Mouse (Mus musculus): ENCODE data around the gene Evc2. TPM values are rescaled to one million over a fixed set of nuclear protein-coding genes. Genes with fewer than 3 reads are reported as not detected.

Evc2 gene
- polyA plus RNA-seq, 1 experiment from 2014 or later, result 6.6 TPM

DNA sequence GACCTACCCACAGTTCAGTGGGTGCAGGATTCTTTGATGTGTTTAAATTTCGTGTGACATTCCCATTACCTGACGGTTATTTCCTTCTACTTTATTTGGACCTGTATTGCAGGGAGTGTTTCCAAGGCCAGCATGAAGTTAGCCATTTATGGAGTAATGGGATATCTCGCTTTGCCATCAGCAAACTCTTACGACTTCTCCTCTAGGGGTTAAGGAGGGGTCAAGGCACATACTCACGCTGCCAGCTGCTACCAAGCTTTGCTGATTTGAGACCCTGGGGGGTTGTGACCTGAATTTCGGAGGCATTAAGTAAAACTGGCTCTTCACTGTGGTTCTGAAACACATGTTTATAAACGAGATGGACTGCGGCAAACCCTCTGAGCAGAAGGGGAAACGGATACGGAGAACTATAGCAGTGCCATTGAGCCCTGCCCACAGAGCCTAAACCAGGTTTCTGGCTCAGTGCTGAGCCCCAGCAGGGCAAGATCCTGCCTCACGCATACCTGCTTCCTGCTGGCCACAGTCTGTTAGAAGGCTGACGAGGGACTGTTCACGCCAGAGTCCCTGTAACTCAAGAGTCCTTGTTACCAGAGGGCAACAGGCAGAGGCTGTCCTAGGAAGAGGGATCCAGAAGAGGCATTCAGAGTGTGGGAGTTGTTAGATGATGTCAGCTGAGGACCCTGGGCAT, 51.7 kb downstream of the Evc2 start:
- WGBS, result 72% methylated on average over 13 of the region's 13 CpGs
- Histone ChIP-seq H3K4me2 (ENCODE audit: low read length) (no peak overlapping the region), H3K9ac (ENCODE audit: low read length) (no peak overlapping the region), H3K27me3 (ENCODE audit: control insufficient read depth, insufficient read depth, low read length) (no peaks in the 10 kb centered on the region), H3K9me3 (ENCODE audit: control insufficient read depth, low read length) (no peaks in the 10 kb centered on the region), H3K4me1 (ENCODE audit: control insufficient read depth in 2 of 2, insufficient read depth in 2 of 2, low read length in 2 of 2) (peaks cover 2 to 4% of the 10 kb centered on the region in 2 experiments; a peak in 3 of 4 replicates), H3K4me3 (ENCODE audit: control insufficient read depth in 1 of 2, insufficient read depth in 1 of 2, low read depth in 1 of 2, low read length in 2 of 2) (no peak overlapping the region), H3K27ac (replicated peaks in 1 of 2; ENCODE audit: control insufficient read depth in 1 of 2, insufficient read depth in 1 of 2, low read depth in 2 of 2, low read length in 2 of 2) (no peak overlapping the region), H3K36me3 (ENCODE audit: control insufficient read depth, insufficient read depth, low read length) (peaks cover 38% of the 10 kb centered on the region)
- ATAC-seq (ENCODE audit: insufficient number of reproducible peaks, insufficient read depth, low FRiP score, low read depth), result no peak

DNA sequence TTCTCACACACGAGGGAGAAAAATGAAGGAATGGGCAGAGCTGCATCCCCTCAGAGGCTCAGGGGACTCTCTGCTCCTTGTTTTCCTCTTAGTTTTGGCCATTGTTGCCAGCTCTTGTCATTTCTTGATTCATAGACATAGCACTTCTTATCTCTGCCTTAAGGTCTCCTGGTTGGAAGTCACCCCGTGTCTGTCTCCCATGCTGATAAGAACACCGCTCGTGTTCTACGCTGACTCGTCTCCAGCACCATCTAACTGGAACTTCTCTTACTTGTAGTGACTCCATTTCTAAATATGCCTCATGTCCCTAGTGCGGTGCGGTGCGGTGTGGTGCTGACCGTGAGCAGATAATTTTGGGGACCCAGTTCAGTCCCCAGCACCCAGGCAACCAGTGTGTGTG, 52.6 kb downstream of the Evc2 start:
- no peak overlapping the region for H3K4me3 ChIP-seq (ENCODE audit: control insufficient read depth in 1 of 2, insufficient read depth in 1 of 2, low read depth in 1 of 2, low read length in 2 of 2)
- H3K27me3 ChIP-seq (ENCODE audit: control insufficient read depth, insufficient read depth, low read length), result no peaks in the 10 kb centered on the region
- H3K27ac ChIP-seq (replicated peaks in 1 of 2; ENCODE audit: control insufficient read depth in 1 of 2, insufficient read depth in 1 of 2, low read depth in 2 of 2, low read length in 2 of 2), result no peak overlapping the region
- H3K4me2 ChIP-seq (ENCODE audit: low read length), result no peak overlapping the region
- WGBS, result 67% methylated on average over 10 of the region's 10 CpGs
- H3K36me3 ChIP-seq (ENCODE audit: control insufficient read depth, insufficient read depth, low read length), result peaks cover 45% of the 10 kb centered on the region
- no peaks in the 10 kb centered on the region for H3K9me3 ChIP-seq (ENCODE audit: control insufficient read depth, low read length)
- no peaks in the 10 kb centered on the region for H3K4me1 ChIP-seq (ENCODE audit: control insufficient read depth in 2 of 2, insufficient read depth in 2 of 2, low read length in 2 of 2)
- ATAC-seq (ENCODE audit: insufficient number of reproducible peaks, insufficient read depth, low FRiP score, low read depth), result no peak
- no peak overlapping the region for H3K9ac ChIP-seq (ENCODE audit: low read length)

DNA sequence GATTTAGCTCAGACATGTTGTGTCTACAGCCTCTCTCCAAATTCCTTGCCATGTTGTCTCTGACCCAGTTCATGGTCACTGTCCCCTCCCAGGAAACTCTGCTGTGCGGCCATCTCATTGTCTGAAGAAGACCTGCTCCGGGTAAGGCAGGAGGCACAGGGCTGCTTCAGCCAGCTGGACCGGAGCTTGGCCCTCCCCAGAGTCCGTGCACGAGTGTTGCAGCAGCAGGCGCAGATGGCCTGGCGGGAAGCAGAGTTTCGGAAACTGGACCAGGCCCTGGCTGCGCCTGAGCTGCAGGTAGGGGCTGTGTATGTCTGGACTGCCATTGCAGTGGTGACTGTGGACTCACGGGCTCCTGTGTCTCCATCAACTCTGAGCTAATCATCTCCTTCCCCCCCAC, 53.6 kb downstream of the Evc2 start:
- WGBS, result 80% methylated on average over 10 of the region's 10 CpGs
- H3K27ac ChIP-seq (replicated peaks in 1 of 2; ENCODE audit: control insufficient read depth in 1 of 2, insufficient read depth in 1 of 2, low read depth in 2 of 2, low read length in 2 of 2), result no peak overlapping the region

DNA sequence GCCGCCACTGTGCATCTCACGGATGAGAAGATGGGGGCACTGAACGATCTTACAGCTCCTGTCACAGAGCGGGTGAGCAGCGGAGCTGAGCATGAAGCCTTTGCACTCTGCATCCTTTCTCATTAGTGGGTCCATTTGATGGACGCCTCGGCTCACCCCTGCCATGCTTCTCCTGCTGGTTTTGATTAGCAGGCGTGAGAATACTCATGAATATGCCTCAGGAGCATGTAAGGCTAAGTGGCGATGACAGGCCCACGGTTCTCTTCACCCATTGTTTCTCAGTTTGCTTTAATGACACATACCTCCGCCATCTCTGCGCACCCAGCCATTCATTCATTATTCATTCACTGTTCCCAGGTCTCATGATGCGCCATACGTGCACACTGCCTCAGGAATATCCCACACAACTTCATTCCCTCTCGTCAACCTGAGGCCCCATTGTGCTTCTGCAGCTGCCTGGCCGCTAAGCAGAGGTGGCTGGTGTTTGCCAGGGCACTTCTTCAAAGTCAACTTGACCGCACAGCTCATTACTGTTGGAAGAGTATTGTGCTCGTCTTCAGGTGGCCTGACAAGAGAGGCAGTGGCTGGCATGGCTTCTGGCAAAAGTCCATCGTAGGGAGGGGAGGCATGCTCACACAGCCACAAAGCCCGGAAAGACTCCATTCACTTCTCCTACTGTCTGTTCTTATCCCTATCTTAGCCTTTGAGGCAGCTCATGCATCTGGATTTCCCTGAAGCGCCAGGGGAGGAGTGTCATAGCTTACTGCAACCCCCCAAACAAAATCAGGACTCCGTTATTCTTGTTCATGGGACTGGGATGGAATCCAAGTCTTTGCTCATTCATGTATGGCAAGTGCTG, 57.1 kb downstream of the Evc2 start:
- ATAC-seq (ENCODE audit: insufficient number of reproducible peaks, insufficient read depth, low FRiP score, low read depth), result no peak
- H3K9ac ChIP-seq (ENCODE audit: low read length), result no peak overlapping the region
- H3K27me3 ChIP-seq (ENCODE audit: control insufficient read depth, insufficient read depth, low read length), result no peaks in the 10 kb centered on the region
- H3K9me3 ChIP-seq (ENCODE audit: control insufficient read depth, low read length), result no peaks in the 10 kb centered on the region
- H3K4me2 ChIP-seq (ENCODE audit: low read length), result no peak overlapping the region
- H3K4me3 ChIP-seq (ENCODE audit: control insufficient read depth in 1 of 2, insufficient read depth in 1 of 2, low read depth in 1 of 2, low read length in 2 of 2), result no peak overlapping the region
- no peak overlapping the region for H3K27ac ChIP-seq (replicated peaks in 1 of 2; ENCODE audit: control insufficient read depth in 1 of 2, insufficient read depth in 1 of 2, low read depth in 2 of 2, low read length in 2 of 2)
- no peaks in the 10 kb centered on the region for H3K4me1 ChIP-seq (ENCODE audit: control insufficient read depth in 2 of 2, insufficient read depth in 2 of 2, low read length in 2 of 2)
- WGBS, result 83% methylated on average over 22 of the region's 22 CpGs
- peaks cover 41% of the 10 kb centered on the region for H3K36me3 ChIP-seq (ENCODE audit: control insufficient read depth, insufficient read depth, low read length)

More for the DNA sequence above, 53.6 kb downstream of the Evc2 start:
- Histone ChIP-seq H3K9ac (ENCODE audit: low read length) (no peak overlapping the region), H3K9me3 (ENCODE audit: control insufficient read depth, low read length) (no peaks in the 10 kb centered on the region), H3K4me3 (ENCODE audit: control insufficient read depth in 1 of 2, insufficient read depth in 1 of 2, low read depth in 1 of 2, low read length in 2 of 2) (no peak overlapping the region), H3K4me1 (ENCODE audit: control insufficient read depth in 2 of 2, insufficient read depth in 2 of 2, low read length in 2 of 2) (no peaks in the 10 kb centered on the region), H3K4me2 (ENCODE audit: low read length) (no peak overlapping the region), H3K27me3 (ENCODE audit: control insufficient read depth, insufficient read depth, low read length) (no peaks in the 10 kb centered on the region), H3K36me3 (ENCODE audit: control insufficient read depth, insufficient read depth, low read length) (peaks cover 40% of the 10 kb centered on the region)
- no peak for ATAC-seq (ENCODE audit: insufficient number of reproducible peaks, insufficient read depth, low FRiP score, low read depth)

DNA sequence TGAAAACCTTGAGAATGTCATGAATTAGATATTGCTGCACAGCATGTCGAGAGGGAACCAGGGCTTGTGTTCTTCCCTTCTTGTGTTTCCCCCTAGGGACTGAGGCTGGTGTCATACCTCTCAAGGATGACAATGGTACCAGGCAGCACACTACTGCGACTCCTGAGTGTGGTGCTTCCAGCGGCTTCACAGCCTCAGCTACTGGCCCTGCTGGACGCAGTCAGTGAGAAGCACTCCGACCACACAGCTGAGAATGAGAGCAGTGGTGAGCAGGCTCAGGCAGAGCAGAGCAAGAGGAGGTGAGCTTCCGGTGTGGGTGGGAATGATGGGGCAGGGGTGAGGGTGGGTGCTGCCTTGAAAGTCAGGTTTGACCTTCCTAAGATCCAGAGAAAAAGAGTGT, 80.7 kb downstream of the Evc2 start:
- H3K4me1 ChIP-seq (ENCODE audit: control insufficient read depth in 2 of 2, insufficient read depth in 2 of 2, low read length in 2 of 2), result no peaks in the 10 kb centered on the region

DNA sequence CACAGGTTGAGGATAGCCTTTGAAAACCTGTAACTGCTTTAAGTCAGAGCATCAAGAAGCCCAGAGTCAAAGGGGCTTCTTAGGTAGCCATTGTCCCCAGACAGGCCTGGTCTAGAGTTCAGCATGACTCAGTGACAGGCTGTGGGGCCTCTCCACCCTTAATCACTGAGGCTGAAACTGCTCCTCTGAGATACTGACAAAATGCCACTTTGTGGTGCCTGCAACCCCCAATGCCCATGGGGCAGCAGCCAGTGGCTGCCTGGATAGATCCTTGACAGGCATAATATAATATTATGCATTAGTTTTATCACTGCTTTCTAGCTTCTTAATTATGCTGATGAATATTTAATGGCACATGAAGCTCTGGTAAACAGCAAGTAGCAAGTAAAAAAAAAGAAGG, 88.9 kb downstream of the Evc2 start:
- no peak overlapping the region for H3K4me3 ChIP-seq (ENCODE audit: control insufficient read depth in 1 of 2, insufficient read depth in 1 of 2, low read depth in 1 of 2, low read length in 2 of 2)
- no peak overlapping the region for H3K27ac ChIP-seq (replicated peaks in 1 of 2; ENCODE audit: control insufficient read depth in 1 of 2, insufficient read depth in 1 of 2, low read depth in 2 of 2, low read length in 2 of 2)
- H3K4me2 ChIP-seq (ENCODE audit: low read length), result no peak overlapping the region
- H3K36me3 ChIP-seq (ENCODE audit: control insufficient read depth, insufficient read depth, low read length), result peaks cover 14% of the 10 kb centered on the region
- no peaks in the 10 kb centered on the region for H3K27me3 ChIP-seq (ENCODE audit: control insufficient read depth, insufficient read depth, low read length)
- no peaks in the 10 kb centered on the region for H3K9me3 ChIP-seq (ENCODE audit: control insufficient read depth, low read length)
- no peak overlapping the region for H3K9ac ChIP-seq (ENCODE audit: low read length)
- ATAC-seq (ENCODE audit: insufficient number of reproducible peaks, insufficient read depth, low FRiP score, low read depth), result no peak
- no peaks in the 10 kb centered on the region for H3K4me1 ChIP-seq (ENCODE audit: control insufficient read depth in 2 of 2, insufficient read depth in 2 of 2, low read length in 2 of 2)

More for the DNA sequence above, 80.7 kb downstream of the Evc2 start:
- Histone ChIP-seq H3K9ac (ENCODE audit: low read length) (no peak overlapping the region), H3K36me3 (ENCODE audit: control insufficient read depth, insufficient read depth, low read length) (peaks cover 27% of the 10 kb centered on the region), H3K9me3 (ENCODE audit: control insufficient read depth, low read length) (no peaks in the 10 kb centered on the region), H3K4me3 (ENCODE audit: control insufficient read depth in 1 of 2, insufficient read depth in 1 of 2, low read depth in 1 of 2, low read length in 2 of 2) (no peak overlapping the region), H3K4me2 (ENCODE audit: low read length) (no peak overlapping the region), H3K27ac (replicated peaks in 1 of 2; ENCODE audit: control insufficient read depth in 1 of 2, insufficient read depth in 1 of 2, low read depth in 2 of 2, low read length in 2 of 2) (no peak overlapping the region), H3K27me3 (ENCODE audit: control insufficient read depth, insufficient read depth, low read length) (no peaks in the 10 kb centered on the region)
- 85% methylated on average over 6 of the region's 6 CpGs for WGBS
- ATAC-seq (ENCODE audit: insufficient number of reproducible peaks, insufficient read depth, low FRiP score, low read depth), result no peak

DNA sequence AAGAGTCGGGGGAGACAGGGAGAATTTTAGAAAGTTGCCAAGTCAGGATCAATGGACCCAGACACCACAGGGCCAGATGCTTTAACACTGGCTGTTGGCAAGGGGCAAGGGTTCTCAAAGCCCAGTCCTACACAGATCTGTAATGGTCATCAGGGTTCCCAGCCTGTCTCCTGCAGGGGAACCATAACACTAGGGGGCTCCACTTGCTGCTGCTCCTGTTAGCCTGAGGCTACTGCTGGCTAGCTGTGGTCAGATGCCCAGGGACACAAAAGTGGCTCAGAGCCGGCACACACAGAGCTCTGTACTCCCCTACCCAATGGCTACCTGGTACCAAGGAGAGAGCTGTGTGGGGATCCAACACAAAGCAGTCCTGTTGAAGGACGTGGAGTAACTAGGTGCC, 97.1 kb downstream of the Evc2 start:
- H3K27ac ChIP-seq (replicated peaks in 1 of 2; ENCODE audit: control insufficient read depth in 1 of 2, insufficient read depth in 1 of 2, low read depth in 2 of 2, low read length in 2 of 2), result no peak overlapping the region
- H3K4me3 ChIP-seq (ENCODE audit: control insufficient read depth in 1 of 2, insufficient read depth in 1 of 2, low read depth in 1 of 2, low read length in 2 of 2), result no peak overlapping the region
- no peak overlapping the region for H3K9ac ChIP-seq (ENCODE audit: low read length)
- 81% methylated on average over 3 of the region's 3 CpGs for WGBS
- no peaks in the 10 kb centered on the region for H3K4me1 ChIP-seq (ENCODE audit: control insufficient read depth in 2 of 2, insufficient read depth in 2 of 2, low read length in 2 of 2)
- no peaks in the 10 kb centered on the region for H3K9me3 ChIP-seq (ENCODE audit: control insufficient read depth, low read length)
- no peak for ATAC-seq (ENCODE audit: insufficient number of reproducible peaks, insufficient read depth, low FRiP score, low read depth)
- H3K36me3 ChIP-seq (ENCODE audit: control insufficient read depth, insufficient read depth, low read length), result no peaks in the 10 kb centered on the region
- no peak overlapping the region for H3K4me2 ChIP-seq (ENCODE audit: low read length)
- H3K27me3 ChIP-seq (ENCODE audit: control insufficient read depth, insufficient read depth, low read length), result no peaks in the 10 kb centered on the region

Measured in heart, embryonic 14.5 days (tissue).